Mouse (Mus musculus) testis, adult 2 months (tissue): ENCODE data around the gene Gab2.

Experiments used
- CTCF ChIP-seq: fragments of 200-500 bp; IDR thresholded peaks from 2 replicates; pipeline ENCODE4 v1.5.1; 2012; ENCODE audit warnings: low read depth, mild to moderate bottlenecking, inconsistent platforms, low read length, moderate library complexity; ENCODE audit not compliant: control insufficient read depth, insufficient read depth, insufficient replicate concordance
- POLR2A ChIP-seq: fragments of 200-500 bp; IDR thresholded peaks from 2 replicates; pipeline ENCODE4 v1.6.1; 2012; ENCODE audit warnings: low read depth, mild to moderate bottlenecking, inconsistent platforms, low read length, moderate library complexity; ENCODE audit not compliant: control insufficient read depth

- TF ChIP-seq POLR2A (no peak), CTCF (no peak)
Observed at GRCm38 (mm10) chr7:97329676-97330075, 248.3 kb downstream of the Gab2 start.
